Mouse (Mus musculus): Measurements from ENCODE around the gene Cebpb.
A peak's percentile ranks its signal among the peaks of the same experiment; 100 is the strongest.

The Cebpb gene

DNA sequence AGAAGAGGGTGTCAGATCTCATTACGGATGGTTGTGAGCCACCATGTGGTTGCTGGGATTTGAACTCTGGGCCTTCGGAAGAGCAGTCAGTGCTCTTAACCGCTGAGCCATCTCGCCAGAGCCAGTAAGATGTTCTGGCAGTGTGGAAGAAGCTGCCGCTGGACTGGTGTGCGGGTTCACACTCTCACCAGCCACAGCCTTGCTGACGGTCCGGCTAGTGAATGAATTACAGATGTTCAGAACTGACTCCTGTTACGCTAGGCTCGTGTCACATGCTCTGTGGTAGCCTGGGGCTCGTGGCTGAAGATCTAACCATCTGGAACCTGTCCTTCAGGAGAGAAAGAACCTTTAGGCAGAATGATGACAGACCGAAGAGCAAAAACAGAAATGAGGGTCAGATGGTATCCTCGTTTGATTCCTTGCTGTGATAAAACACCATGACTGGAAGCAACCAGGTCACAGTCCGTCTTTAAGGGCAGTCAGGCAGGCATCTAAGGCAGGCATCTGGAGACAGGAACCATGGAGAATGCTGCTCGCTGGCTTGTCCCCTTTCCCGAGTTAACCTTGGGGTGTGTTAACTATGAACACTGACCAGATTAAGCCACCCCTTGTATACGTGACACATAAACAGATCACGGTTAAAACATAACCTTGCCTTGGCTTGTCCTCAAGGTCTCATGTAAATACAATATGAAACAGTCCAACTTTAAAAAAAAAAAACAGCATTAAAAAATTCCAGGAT lies 22.6 kb upstream of the Cebpb start:
- DNase-seq (ENCODE audit: low spot score), result no peak

DNA sequence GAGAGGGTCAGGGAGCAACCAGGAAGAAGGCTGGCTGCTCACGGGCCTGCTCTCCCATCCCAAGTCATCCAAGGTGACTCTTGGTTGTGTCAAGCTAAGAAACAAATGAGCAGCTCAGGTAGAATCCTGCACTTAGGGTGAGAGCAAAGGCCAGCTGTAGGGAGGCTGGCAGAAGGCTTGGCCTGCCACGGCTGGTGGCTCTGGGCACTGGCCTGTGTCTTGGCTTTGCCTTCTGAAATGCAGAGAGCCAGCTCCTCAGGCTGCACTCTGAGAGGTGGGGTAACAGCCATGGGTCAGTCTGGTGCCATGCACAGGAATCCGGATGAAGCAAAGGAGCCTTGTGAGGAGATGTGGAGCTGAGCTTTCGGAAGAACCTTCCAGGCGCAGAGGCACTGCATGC lies 20.3 kb upstream of the Cebpb start:
- no peak for DNase-seq (ENCODE audit: low spot score)

DNA sequence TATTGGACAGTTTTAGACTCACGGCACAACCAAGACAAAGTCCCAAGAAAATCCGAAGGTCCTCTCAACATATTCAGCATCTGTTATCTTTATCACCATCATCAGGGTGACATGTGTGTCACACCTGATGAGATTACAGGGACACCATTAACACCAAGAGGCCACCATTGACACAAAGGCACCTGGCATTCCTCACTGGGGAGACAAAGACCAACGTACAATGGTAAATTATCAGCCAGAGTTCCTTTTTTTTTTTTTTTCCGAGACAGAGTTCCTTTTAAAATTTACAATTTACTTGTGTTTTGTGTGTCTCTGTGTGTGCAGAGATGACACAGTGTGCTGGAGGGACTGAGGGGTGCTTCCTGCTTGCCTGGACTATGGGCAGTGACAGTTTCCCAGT lies 19.3 kb upstream of the Cebpb start:
- DNase-seq (ENCODE audit: low spot score), result no peak

DNA sequence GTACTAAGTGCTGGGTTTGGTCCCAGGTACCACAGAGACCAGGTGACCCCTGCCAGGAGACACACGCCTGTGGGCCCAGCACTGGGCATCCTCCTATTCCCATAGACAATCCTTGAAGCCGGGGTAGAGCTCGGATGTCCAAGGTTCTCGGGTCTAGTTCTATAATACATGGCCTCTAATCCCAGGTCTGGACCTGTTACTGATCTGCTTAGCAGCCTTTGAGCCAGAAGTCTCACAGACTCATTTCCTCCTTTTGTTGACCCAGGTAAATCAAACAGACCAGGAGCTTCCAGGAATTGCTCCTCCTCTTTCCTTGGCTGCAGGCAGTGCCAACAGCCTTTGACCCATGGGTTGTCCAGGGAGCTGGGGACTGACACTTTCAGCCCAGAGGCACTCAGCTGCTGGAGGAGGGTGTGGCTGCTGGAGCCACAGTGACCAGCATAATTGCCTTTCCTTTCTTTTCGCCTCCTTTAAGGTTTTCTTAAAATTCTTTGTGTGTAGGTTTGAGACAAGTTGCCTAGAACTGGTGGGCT lies 17.5 kb upstream of the Cebpb start:
- DNase-seq (ENCODE audit: low spot score), result no peak

DNA sequence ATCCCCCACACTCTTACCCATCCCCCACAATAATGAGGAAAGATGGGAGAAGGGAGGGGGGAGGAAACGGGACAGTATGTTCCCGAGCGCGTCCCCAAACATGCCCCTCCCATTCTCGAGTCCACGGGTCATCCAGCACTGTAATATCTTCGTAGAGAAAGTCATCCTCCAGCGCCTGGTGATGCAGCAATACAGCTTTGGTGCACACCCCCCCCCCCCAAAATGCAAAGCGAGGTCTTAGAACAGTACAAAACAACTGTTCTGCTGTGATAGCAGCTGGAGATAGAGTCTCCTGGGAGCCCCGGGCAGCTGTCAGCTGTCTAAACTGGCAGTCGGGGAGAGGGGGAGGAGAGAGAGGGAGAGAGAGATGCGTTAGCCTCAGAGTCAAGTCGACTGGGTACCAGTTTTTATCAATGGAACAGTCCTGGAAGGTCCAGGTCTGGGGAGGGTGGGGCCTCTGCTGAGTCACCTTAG lies 16.5 kb upstream of the Cebpb start:
- DNase-seq (ENCODE audit: low spot score), result no peak

DNA sequence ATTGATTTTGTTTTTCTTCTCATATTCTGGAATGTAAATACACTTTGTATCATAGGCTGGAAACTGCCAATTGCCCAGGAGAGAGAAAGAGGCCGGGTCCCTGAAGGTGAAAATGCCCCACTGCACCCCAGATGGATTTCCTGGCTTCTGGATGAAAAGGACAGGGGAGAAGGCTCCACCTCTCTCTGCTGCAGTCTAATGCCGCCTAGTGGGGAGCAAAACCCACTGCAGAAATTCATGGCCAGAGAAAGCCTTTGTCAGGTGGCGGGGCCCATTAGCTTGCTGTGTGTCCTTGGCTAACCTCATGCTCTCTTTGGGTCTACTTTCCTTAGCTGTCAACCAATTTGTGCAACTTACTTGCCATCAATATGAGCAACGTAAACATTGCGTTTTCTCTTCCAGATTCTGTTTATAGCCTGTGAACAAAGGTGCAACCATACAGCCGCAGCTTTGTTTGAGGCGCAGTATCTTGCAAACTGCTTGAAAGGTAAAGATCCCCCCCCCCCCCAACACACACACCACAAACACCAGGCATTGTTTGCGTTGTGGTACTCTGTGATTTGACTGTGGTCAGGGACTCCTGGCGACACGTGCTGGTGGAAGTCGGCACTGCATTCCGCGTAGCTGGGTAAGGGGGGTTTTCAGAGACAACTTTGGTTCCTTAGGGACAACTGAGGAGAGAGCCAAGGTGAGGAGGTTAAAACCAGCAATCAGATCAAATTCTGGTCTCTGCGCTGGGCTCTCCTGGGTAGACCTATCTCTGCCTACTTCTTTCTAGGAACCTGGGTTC lies 13.4 kb upstream of the Cebpb start:
- DNase-seq (ENCODE audit: low spot score), result no peak

DNA sequence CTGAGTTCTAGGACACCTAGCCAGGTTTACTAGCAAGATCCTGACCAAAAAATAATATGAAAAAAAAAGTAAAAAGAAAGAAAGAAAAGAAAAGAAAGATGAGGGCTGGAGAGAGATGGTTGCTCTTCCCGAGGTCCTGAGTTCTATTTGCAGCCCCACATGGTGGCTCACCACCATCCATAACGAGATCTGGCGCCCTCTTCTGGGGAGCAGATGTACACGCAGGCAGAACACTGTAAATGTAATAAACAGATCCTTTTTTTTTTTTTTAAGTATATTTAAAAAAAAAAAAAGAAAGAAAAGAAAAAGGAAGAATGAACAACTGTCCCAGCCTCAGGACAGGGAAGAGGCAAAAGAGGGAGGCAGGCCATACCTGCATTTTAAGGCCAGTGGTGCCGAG lies 10.1 kb upstream of the Cebpb start:
- no peak for DNase-seq (ENCODE audit: low spot score)

DNA sequence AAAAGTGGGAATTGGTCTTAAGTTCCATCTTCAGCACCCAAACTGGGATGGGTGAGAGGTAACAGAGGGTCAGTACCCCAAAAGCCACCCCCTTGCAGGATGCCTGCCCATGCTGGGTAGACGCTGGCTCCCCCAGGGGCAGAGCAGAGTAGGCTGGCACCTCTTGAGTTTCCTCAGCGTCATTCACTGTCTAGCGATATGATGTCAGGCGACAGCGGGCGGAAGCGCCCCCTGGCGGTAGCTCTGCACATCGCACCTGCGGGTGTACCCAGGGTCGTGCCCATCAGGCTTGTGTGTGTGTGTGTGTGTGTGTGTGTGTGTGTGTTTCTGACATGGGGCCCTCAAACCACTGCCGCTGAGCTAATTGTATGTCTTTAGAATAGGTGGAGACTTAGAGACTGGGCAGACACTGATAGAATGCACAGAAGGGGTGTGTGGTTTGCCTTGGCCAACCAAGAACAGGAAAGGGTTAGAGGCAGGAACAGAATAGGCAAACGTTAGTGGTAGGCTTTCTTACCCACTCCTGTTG lies 8.7 kb upstream of the Cebpb start:
- no peak for DNase-seq (ENCODE audit: low spot score)

DNA sequence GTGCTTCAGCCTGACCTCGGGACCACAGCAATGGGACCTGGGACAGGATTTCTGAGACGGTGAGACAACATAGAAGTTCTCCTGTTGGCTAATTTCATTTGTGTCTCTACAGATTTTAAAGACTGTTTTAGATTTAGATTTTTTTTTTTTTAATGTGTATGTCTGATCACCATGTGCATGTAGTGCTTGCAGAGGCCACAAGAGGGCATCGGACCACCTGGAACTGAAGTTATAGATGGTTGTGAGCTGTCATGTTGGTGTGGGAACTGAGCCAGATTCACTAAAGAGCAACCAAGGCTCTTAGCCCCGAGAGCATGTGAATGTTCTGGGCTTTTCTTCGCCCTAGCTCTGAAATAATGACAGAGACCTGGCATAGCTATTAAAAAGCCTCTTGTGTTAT lies 8.1 kb upstream of the Cebpb start:
- no peak for DNase-seq (ENCODE audit: low spot score)

DNA sequence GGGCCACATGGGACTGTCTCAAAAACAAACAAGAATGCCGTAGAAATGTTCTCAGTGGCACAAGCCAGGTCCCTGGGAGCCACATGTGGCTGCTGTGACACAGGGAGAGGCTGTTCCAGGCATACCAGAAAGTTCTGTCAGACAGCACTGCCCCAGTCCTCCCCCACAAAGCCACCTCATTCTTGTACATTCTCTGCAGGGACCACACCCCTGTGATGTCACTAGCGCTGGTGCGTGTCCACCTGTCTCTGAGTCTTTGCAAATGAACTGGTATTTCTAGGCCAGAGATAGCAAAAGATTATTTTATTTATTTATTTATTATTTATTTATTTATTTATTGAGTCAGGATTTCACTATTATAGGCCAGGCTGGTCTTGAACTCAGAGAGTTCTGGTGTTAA lies 5.0 kb upstream of the Cebpb start:
- DNase-seq (ENCODE audit: low spot score), result no peak

DNA sequence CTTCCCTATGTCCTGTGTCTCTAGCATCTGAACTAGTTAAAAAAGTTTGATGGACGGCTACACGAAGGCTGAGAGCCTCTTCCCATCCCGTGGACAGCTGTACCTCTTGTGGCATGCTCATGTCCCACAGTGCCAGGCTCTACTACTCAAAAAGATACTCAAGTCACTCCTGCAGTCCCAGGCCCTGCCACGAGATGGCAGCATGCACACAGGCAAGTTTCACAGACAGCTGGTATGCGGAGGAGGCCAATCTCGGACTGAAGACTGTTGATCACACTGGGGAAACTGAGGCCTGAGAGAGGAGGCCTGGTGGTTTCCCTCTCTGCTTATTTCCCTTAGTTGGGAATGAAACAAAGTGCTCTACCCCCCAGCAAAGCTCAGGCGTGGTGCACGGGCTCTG lies 3.6 kb upstream of the Cebpb start:
- peak; percentile 78 for DNase-seq (ENCODE audit: low spot score)

DNA sequence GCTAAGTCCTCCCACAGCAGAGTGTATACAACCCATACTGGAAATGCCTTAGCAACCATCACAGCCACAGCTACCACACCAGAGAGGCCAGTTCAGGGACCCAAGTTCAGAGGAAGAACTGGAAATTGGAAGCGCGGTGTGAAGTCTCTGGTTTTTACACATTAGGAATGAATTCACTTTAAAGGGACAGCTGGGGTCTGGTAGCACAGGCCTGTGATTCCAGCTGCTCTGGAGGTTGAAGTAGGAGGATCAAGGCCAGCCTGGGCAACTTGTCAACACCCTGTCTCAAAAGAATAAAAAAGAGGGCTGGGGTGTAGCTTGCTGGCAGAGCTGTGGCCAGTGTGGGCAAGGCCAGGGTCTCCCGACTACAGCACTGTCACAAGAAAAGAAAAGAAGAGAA lies 2.9 kb upstream of the Cebpb start:
- no peak for DNase-seq (ENCODE audit: low spot score)

DNA sequence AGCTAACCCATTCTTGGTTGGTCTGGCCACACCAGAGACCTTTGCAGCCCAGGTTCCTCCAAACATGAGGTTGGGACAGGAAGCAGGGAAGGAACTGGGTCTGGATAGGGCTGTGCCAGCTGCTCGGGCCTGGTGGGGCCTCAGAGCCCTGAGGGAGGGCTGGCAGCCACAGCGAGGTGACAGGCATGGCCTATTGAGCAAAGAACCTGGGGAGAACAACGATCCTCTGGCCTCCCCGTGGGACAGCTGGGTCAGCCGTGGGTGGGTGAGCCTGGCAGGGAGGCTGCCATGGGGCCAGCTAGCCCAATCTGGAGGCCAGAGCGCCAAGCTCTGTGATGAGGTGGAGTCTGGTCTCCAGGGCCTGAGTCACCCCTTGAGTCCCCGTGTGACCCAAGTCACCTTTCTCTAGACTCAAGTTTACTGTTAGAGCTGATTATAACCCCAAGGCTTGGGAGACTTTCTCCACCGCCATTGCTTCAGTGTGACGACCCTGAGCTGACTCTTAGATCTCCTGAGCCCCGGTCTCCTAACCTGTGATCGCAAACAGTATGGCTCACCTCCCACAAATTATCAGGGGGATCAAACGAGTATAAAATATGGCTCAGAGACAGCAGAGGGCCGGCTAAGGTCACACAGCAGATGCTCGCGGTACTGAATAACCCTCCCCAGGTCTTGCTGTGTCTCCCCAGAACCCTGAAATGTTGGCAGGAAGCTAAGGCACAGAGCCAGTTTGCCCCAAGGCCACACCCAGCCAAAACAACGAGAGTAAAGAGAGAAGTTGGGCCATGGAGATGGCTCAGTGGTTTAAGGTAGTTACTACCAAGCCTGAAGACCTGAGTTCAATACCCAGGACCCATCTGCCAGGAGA lies 2.1 kb upstream of the Cebpb start:
- peak; percentile 64 for DNase-seq (ENCODE audit: low spot score)

DNA sequence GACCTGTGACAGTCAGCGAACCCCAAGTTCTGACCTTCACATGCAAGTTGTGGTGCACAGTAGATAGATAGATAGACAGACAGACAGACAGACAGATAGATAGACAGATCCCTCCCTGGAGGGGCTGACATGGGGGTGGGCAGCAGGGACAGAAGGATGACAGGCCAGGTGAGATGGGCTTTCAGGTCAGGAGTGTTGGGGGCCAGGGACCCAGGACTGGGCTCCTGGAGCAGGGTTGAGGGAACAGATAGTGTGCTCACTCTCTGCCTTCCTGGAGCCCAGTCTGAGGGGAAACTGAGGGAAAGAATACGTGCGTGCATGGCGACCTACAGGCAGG lies 1.5 kb upstream of the Cebpb start:
- DNase-seq (ENCODE audit: low spot score), result no peak

DNA sequence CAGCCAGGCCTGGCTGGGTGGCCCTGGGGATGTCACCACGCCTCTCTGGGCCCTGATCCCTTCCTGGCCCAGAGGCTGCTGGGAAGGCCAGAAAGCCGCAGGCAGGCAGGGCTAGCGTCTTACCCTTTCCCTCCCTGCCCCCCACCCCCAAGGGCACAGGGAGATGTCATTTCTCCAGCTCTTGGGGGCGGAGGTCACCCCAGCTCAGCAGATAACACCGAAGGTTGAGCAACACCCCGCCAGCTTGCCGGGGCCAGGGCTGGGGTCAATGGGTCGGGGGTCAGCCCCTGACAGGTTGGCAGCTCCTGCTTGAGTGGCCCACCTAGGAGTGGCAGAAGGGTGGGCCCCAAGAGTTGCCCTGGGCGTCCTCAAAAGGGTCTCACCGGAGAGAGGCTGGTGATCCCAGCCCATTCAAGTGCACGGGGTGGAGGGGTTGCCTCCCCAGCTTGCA lies 1.0 kb upstream of the Cebpb start:
- DNase-seq (ENCODE audit: low spot score), result peak; percentile 84

DNA sequence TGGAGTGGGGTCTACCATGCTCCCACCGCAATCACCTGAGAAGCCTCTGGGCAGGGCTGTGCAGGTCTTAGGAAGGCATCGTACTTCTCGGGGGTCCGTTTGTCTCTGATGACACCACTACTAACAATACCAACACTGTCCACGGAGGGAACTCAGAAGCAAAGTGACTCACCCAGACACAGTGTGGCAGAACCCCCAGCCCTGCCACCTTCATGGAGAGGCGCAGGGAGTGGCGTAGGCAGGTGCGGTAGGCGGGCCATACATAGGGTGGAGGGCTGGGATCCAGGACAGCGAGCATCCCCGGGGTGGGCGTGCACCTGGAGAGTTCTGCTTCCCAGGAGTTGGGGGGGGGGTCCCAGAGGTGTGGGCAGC lies 603 bp upstream of the Cebpb start:
- no peak for DNase-seq (ENCODE audit: low spot score)

DNA sequence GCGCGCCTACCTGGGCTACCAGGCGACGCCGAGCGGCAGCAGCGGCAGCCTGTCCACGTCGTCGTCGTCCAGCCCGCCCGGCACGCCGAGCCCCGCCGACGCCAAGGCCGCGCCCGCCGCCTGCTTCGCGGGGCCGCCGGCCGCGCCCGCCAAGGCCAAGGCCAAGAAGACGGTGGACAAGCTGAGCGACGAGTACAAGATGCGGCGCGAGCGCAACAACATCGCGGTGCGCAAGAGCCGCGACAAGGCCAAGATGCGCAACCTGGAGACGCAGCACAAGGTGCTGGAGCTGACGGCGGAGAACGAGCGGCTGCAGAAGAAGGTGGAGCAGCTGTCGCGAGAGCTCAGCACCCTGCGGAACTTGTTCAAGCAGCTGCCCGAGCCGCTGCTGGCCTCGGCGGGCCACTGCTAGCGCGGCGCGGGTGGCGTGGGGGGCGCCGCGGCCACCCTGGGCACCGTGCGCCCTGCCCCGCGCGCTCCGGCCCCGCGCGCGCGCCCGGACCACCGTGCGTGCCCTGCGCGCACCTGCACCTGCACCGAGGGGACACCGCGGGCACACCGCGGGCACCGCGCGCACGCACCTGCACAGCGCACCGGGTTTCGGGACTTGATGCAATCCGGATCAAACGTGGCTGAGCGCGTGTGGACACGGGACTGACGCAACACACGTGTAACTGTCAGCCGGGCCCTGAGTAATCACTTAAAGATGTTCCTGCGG lies 945 bp downstream of the Cebpb start, which contains the start of gene Tmem189:
Tmem189 (minus strand) TSS at position 322 of the 718 bp plus-strand sequence.
- DNase-seq (ENCODE audit: low spot score), result peak; percentile 60

DNA sequence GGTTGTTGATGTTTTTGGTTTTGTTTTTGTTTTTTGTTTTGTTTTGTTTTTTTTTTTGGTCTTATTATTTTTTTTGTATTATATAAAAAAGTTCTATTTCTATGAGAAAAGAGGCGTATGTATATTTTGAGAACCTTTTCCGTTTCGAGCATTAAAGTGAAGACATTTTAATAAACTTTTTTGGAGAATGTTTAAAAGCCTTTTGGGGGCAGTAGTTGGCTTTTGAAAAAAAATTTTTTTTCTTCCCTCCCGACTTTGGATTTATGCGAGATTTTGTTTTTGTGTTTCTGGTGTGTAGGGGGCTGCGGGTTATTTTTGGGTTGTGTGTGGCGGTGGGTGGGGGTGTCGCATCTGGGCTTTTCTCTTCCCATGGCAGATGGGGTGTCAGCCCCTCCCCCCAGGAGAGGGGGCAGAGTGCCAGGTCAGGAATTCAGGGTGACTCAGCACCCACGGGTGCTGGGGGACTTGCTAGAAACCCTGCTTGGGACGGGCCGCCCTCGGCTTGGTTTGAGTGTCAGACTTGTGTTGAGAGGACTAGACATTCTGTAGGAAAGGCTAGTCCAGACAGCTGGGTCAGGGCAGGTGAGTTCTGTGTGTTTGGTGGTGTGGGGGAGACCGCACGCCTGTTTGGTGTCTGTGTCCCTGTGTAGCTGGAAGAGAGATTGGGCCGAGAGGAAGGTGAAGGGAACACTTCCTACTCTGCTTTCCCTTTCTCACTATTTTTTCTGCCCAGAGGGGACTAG lies 1.7 kb downstream of the Cebpb start:
- no peak for DNase-seq (ENCODE audit: low spot score)

DNA sequence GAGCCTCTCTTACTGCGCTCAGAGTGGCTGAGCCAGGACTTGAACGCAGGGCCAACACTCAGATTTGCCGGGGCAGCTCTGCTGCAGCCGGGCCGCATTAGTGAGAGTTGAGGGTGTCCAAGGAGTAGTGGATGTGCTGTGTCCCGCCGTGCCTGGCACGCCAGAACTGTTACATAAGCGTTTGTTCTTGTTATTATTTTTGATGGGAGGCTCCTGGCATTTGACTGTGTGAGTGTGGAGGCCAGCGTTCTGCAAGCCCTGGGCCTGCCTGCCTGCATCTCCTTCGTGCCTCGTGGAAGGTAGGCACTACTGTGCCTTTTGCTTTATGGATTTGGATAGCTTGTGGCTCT lies 2.2 kb downstream of the Cebpb start:
- DNase-seq (ENCODE audit: low spot score), result no peak

DNA sequence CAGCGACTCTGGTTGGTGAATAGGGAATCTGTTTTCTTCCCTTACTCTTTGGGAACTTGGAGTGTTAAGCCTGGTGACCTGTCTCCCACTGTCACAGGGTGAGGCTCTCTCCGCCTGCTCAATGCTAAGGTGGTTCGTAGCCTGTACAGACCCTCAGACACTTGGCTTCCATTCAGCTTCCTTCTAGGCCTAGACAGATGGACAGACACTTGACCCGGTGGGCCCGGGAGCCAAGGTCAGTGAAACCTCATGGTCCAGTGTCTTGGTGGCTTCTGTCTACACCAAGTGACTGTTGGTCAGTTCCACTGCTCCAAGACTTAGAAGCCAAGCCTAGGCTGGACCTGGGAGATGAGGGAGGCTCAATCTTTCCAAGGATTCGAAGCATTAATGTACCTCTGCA lies 2.7 kb downstream of the Cebpb start:
- no peak for DNase-seq (ENCODE audit: low spot score)

Data from ovary, adult 18-20 months (tissue).